Mouse (Mus musculus) Patski (cell line): ENCODE results near the gene Myo3a. TPM values are rescaled to one million over a fixed set of nuclear protein-coding genes. Genes with fewer than 3 reads are reported as not detected.
"Not testable (repeated sequence)": the region's sequence is repeated elsewhere in the genome, so short reads cannot be mapped to it uniquely, and the experiment has no call there.

Experiments used
- ATAC-seq: fragments of 100-300 bp; one replicate; pipeline ENCODE4 v1.8.0; 2021
- CTCF ChIA-PET: fragments of 350-600 bp; sonication (Branson Sonifier 250); formaldehyde crosslinking; loops from one replicate; lab custom pipeline; 2022; ENCODE audit warnings: inconsistent platforms; lab: Charles Lee
- POLR2A ChIA-PET: fragments of 350-600 bp; sonication (Branson Sonifier 250); formaldehyde crosslinking; loops from one replicate; lab custom pipeline; 2022; ENCODE audit warnings: antibody characterized with exemption, inconsistent platforms; lab: Charles Lee
- DNase-seq: peaks from one replicate; pipeline ENCODE4 v3.0.0-alpha.2; 2011; ENCODE audit warnings: low read depth, low spot score
- H3K27me3 ChIP-seq: fragments of 371-371 bp; one replicate; pipeline ENCODE4 v1.5.1; 2021
- CTCF ChIP-seq: fragments of 100-300 bp; IDR thresholded peaks from one replicate; pipeline ENCODE4 v1.5.1; 2021
- in situ Hi-C: fragments of 300-500 bp; cut with MboI; formaldehyde crosslinking; loops from 3 replicates; pipeline ENCODE4 v1.11.1; 2018; ENCODE audit warnings: low pct_unique_long_range_greater_than_20kb, mixed read lengths
- polyA plus RNA-seq: library from polyadenylated mRNA; unstranded; gene quantifications from one replicate; pipeline ENCODE4 v1.2.3, GENCODE M21; 2021

Gene Myo3a
- polyA plus RNA-seq, 1 experiment from 2014 or later, result not detected

- ChIA-PET CTCF (no interaction called here), POLR2A (no interaction called here)
- no peak for DNase-seq
- TF ChIP-seq CTCF, result no peak
- in situ Hi-C loops, result no loop called here
- ATAC-seq, result no peak
- H3K27me3 ChIP-seq, result no peaks in the 10 kb centered on the region
Observed at GRCm38 (mm10) chr2:22548421-22548820, 321.1 kb downstream of the Myo3a start.

DNA sequence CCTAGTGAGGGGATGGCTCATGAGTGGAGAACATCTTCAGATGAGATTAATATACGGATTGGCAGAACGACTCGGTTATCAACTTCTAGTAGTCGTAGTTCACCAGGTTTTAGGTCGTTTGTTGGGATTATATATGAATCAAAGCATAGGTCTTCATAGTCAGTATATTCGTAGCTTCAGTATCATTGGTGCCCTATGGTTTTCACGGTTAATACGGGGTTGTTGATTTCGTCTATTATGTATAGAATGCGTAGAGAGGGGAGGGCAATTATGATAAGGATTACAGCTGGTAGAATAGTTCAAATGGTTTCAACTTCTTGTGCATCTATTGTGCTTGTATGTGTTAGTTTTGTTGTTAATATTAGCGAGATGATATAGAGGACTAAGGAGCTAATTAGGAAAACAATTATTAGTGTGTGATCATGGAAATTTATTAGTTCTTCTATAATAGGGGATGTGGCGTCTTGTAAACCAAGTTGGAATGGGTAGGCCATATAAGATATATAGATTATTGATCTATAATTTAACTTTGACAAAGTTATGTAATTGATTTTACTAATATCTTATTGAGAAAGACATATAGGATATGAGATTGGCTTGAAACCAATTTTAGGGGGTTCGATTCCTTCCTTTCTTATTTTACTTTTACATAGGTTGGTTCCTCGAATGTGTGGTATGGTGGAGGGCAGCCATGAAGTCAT is 360.3 kb downstream of the Myo3a start:
- POLR2A ChIA-PET, H3K27me3 ChIP-seq, in situ Hi-C loops, DNase-seq, CTCF ChIA-PET: not testable (repeated sequence)
- peak; percentile 83 for ATAC-seq

- ATAC-seq, H3K27me3 ChIP-seq, CTCF ChIA-PET, in situ Hi-C loops, POLR2A ChIA-PET: not testable (repeated sequence)
- peak; percentile 53 for DNase-seq
Observed at GRCm38 (mm10) chr2:22588170-22588541, 360.9 kb downstream of the Myo3a start.

- peak; percentile 80 for ATAC-seq
- H3K27me3 ChIP-seq, DNase-seq, in situ Hi-C loops, CTCF ChIA-PET, POLR2A ChIA-PET: not testable (repeated sequence)
Observed at GRCm38 (mm10) chr2:22588673-22589381, 361.5 kb downstream of the Myo3a start.

- peak; percentile 88 for ATAC-seq
- in situ Hi-C loops, POLR2A ChIA-PET, DNase-seq, CTCF ChIA-PET, H3K27me3 ChIP-seq: not testable (repeated sequence)
Observed at GRCm38 (mm10) chr2:22589382-22590205, 362.3 kb downstream of the Myo3a start.

DNA sequence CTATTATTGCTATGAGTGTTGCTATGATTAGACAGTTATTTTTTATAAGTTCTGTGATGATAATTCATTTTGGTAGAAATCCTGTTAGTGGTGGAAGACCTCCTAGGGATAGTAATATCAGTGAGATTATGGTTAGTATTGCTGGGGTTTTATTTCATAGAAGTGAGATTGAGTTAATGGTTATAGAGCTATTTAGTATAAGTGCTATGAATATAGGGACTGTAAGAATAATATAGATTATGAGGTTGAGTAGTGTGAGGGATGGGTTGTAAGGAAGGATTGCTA is 362.8 kb downstream of the Myo3a start:
- DNase-seq (no peak), ATAC-seq (no peak)
- ChIA-PET CTCF (no interaction called here), POLR2A (no interaction called here)
- in situ Hi-C loops, result no loop called here
- TF ChIP-seq CTCF, result no peak
- H3K27me3 ChIP-seq, result no peaks in the 10 kb centered on the region

DNA sequence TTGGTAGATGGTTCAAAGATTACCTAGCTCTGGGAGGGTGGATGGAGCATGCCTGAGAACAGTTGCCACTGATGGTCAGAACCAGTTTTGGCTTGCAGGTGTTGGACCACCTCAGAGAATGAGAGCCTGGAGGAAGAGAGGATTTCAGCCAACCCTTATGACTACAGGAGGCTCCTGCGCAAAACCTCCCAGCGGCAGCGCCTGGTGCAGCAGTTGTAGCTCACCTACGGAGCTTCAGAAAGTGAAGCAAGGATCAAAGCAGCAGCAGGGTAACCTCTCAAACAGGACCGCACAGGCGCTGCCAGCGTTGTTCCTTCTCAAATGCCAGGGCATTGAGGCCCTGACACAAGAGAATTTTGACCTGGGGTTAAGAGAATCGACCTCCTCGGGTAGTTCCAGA is 390.6 kb downstream of the Myo3a start:
- ATAC-seq (no peak), DNase-seq (no peak)
- POLR2A ChIA-PET, result no interaction called here
- peaks cover 10% of the 10 kb centered on the region for H3K27me3 ChIP-seq
- no peak for TF ChIP-seq CTCF
- CTCF ChIA-PET, result no interaction called here
- in situ Hi-C loops, result no loop called here

- ATAC-seq (no peak), DNase-seq (no peak)
- in situ Hi-C loops, result no loop called here
- ChIA-PET POLR2A (no interaction called here), CTCF (no interaction called here)
- H3K27me3 ChIP-seq, result peaks cover 25% of the 10 kb centered on the region
- TF ChIP-seq CTCF, result no peak
Observed at GRCm38 (mm10) chr2:22619416-22619815, 392.1 kb downstream of the Myo3a start.

DNA sequence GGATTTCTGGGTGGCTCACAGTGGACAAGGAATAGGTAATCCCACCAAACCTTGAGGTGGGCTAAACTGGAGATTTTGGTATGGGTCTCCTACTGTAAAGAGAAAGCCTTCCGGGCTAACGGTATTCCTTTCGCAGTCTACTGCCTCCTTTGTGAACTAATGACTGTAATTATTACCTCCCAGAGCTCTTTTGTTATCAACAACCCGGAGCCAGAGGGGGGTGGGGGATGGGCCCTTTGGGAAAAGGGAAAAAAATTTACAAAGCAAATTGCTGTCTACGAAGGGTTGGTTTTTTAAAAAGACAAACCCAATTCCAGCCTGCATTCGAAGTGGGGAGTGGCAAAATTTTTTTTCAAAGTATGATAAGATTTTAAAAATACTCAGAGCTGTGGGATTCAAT is 392.7 kb downstream of the Myo3a start:
- in situ Hi-C loops, result no loop called here
- no peak for TF ChIP-seq CTCF
- peaks cover 31% of the 10 kb centered on the region for H3K27me3 ChIP-seq
- ChIA-PET POLR2A (no interaction called here), CTCF (no interaction called here)
- ATAC-seq (no peak), DNase-seq (no peak)

DNA sequence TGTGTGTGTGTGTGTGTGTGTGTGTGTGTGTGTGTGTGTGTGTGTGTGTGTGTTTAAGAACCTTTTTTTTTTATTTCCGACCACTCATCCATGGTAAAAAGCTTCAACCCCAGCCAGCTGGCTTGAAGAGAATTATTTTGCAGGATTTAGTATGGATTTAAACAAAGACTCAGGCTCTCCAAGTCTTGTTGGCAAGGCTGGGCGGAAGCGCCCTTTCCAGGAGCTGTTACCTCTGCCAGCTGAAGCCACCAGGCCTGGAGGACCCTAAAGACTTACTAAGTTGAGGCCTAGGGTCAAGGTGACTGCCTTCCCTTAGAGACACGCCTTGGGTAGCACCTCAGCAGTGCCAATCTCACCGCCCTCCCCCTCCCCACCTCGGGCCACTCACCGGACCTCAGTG is 393.2 kb downstream of the Myo3a start:
- CTCF ChIA-PET, result no interaction called here
- DNase-seq, result no peak
- POLR2A ChIA-PET, result interaction anchor here (0.6 kb wide), 1 partner anchor 99 kb away, joined by 3 read pairs; no protein-coding TSS in a partner anchor

More for the DNA sequence above, 393.2 kb downstream of the Myo3a start:
- in situ Hi-C loops, result no loop called here
- ATAC-seq, result no peak
- TF ChIP-seq CTCF, result no peak
- H3K27me3 ChIP-seq, result peaks cover 32% of the 10 kb centered on the region
